Mouse (Mus musculus) olfactory bulb, adult 2 months (tissue): ENCODE measurements around the gene Il20rb. TPM values are rescaled to one million over a fixed set of nuclear protein-coding genes. Genes with fewer than 3 reads are reported as not detected.

Experiments
- H3K27ac ChIP-seq: fragments of 200-500 bp; 2 replicates; pipeline ENCODE4 v1.5.1; 2012; ENCODE audit warnings: low read depth, low read length; ENCODE audit not compliant: insufficient read depth
- H3K4me1 ChIP-seq: fragments of 200-500 bp; 2 replicates; pipeline ENCODE4 v1.6.1; 2012; ENCODE audit warnings: low read length; ENCODE audit not compliant: control insufficient read depth, insufficient read depth
- H3K4me3 ChIP-seq: fragments of 200-500 bp; 2 replicates; pipeline ENCODE4 v1.5.1; 2012; ENCODE audit warnings: mild to moderate bottlenecking, low read depth, low read length, moderate library complexity; ENCODE audit not compliant: insufficient read depth
- CTCF ChIP-seq: fragments of 200-500 bp; IDR thresholded peaks from 2 replicates; pipeline ENCODE4 v1.5.1; 2012; ENCODE audit warnings: low read depth, mild to moderate bottlenecking, low read length, moderate library complexity; ENCODE audit not compliant: insufficient read depth
- POLR2A ChIP-seq: fragments of 200-500 bp; IDR thresholded peaks from 2 replicates; pipeline ENCODE4 v1.6.1; 2012; ENCODE audit warnings: mild to moderate bottlenecking, low read depth, low read length, moderate library complexity; ENCODE audit not compliant: insufficient read depth
- WGBS: fragments of 180-500 bp; shearing (Covaris S2); methylation state at CpG from one replicate; pipeline ENCODE4 v1.1.7; 2018; 5-methylcytosine and 5-hydroxymethylcytosine counted together
- polyA plus RNA-seq: library from polyadenylated mRNA; stranded (reverse); fragments of >200 nt; gene quantifications from 2 replicates; pipeline ENCODE4 v1.2.4, GENCODE M21; 2012; ENCODE audit warnings: low replicate concordance; ENCODE audit not compliant: missing spikeins, insufficient read depth, insufficient read length

Gene Il20rb
- polyA plus RNA-seq, 1 experiment: not detected

DNA sequence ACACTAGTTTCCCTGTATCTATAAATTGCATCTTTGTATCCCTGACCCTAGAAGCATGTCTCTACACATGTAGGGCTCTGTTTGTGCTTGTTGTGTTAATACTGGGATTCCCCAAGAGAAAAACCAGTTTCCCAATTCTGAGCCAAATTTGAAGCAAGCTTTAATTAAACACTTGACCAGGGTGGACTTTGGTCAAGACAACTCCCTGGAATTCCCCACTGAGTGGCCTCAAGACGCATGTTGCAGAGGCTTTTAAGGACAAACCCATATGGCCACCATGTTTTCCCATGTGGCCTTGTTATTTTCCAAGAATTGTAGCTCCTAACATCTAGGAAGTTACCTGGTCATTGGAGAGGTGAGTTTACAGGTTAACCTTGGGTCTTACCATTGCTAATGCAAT lies 12.5 kb downstream of the Il20rb start:
- Histone ChIP-seq H3K27ac (no peak overlapping the region), H3K4me1 (peaks cover 4% of the 10 kb centered on the region; the same call in 1 of the 2 replicates), H3K4me3 (no peak overlapping the region)
- 98% methylated on average over 1 of the region's 1 CpGs for WGBS
- no peak for TF ChIP-seq CTCF

GRCm38 (mm10) chr9:100473361-100473760 lies 13.2 kb downstream of the Il20rb start:
- peaks cover 4% of the 10 kb centered on the region; the same call in 1 of the 2 replicates for H3K4me1 ChIP-seq
- no peak overlapping the region for H3K4me3 ChIP-seq
- no peak overlapping the region for H3K27ac ChIP-seq
- no peak for TF ChIP-seq CTCF
- no peak for TF ChIP-seq POLR2A
- WGBS: 87% methylated on average over 6 of the region's 6 CpGs

DNA sequence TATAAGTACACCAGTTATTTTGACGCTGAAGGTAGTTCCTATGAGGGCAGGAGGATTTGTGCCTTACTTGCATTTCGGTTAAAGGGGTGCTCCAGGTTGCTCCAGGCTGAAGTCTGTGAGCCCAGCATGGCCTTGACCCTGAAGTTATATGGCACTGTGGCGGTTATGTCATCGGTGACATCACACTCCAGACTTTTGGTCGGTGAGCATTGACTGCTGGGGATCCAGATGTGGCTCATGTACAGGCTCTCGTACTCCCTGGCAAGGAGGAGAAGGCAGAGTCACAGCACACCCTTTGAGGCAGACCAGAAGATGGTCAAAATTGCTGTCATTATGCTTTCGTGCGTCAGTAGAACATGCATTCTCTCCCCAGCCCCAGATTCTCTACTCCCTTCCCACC lies 13.7 kb downstream of the Il20rb start:
- TF ChIP-seq POLR2A (no peak), CTCF (no peak)
- no peak overlapping the region for H3K27ac ChIP-seq
- H3K4me1 ChIP-seq: peaks cover 4% of the 10 kb centered on the region; the same call in 1 of the 2 replicates
- H3K4me3 ChIP-seq: no peak overlapping the region
- 96% methylated on average over 8 of the region's 8 CpGs for WGBS

- WGBS: 76% methylated on average over 4 of the region's 4 CpGs
- H3K4me3 ChIP-seq: no peak overlapping the region
- H3K27ac ChIP-seq: no peak overlapping the region
- TF ChIP-seq CTCF (no peak), POLR2A (no peak)
- H3K4me1 ChIP-seq: peaks cover 15% of the 10 kb centered on the region
Measured at GRCm38 (mm10) chr9:100471605-100471953, 15.0 kb downstream of the Il20rb start.

- H3K27ac ChIP-seq: no peak overlapping the region
- no peak for TF ChIP-seq CTCF
- TF ChIP-seq POLR2A: no peak
- H3K4me3 ChIP-seq: no peak overlapping the region
- H3K4me1 ChIP-seq: peaks cover 15% of the 10 kb centered on the region
- WGBS: 63% methylated on average over 8 of the region's 8 CpGs
Measured at GRCm38 (mm10) chr9:100470936-100471604, 15.5 kb downstream of the Il20rb start.

GRCm38 (mm10) chr9:100470228-100470627 lies 16.4 kb downstream of the Il20rb start:
- WGBS: 91% methylated on average over 1 of the region's 1 CpGs
- H3K27ac ChIP-seq: no peak overlapping the region
- no peak overlapping the region for H3K4me3 ChIP-seq
- no peak for TF ChIP-seq POLR2A
- no peak for TF ChIP-seq CTCF
- H3K4me1 ChIP-seq: peaks cover 15% of the 10 kb centered on the region

DNA sequence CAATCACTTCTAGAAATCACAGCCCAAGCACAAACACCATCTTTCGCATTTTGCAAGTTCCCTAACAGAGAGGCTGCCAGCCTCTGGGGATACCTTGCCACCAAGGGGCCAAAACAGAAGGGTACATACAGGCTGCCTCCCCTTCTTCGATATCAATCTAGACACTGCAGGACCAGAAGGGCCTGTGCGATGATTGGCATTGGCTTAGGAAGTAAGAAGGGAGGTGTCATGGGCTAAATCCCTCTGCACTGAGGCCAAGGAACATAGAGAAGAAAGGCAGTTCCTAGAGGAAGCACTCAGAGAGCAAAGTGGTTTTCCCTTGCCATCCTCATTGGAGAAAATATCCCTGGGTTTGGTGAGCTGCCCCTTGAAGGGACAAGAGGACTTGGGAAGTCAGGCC lies 16.9 kb downstream of the Il20rb start:
- no peak overlapping the region for H3K4me3 ChIP-seq
- peaks cover 15% of the 10 kb centered on the region for H3K4me1 ChIP-seq
- H3K27ac ChIP-seq: no peak overlapping the region
- TF ChIP-seq CTCF: no peak
- no peak for TF ChIP-seq POLR2A
- WGBS: 91% methylated on average over 3 of the region's 3 CpGs

GRCm38 (mm10) chr9:100468151-100468550 lies 18.4 kb downstream of the Il20rb start:
- TF ChIP-seq CTCF: no peak
- H3K27ac ChIP-seq: no peak overlapping the region
- peaks cover 15% of the 10 kb centered on the region for H3K4me1 ChIP-seq
- 92% methylated on average over 8 of the region's 8 CpGs for WGBS
- no peak overlapping the region for H3K4me3 ChIP-seq

DNA sequence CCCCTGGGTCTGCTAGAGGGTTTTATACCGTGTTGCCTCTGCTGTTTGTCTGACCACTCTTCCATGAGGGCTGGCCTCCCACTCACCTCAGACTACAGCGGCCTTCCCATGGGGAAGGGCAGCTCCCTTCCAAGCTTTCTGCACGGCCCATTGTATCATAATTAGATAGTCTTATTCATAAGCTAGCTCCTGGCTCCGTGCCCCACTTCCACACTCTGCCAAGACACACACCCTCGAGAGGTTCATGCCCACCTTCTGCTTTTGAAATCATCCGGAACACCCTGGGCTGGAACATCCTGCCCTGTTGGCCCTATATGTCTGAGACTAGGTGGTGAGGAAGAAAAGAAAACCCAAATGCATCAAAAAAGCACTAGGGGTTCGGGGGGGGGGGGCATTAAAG lies 18.9 kb downstream of the Il20rb start:
- no peak overlapping the region for H3K4me3 ChIP-seq
- peaks cover 15% of the 10 kb centered on the region for H3K4me1 ChIP-seq
- no peak overlapping the region for H3K27ac ChIP-seq
- TF ChIP-seq POLR2A (no peak), CTCF (no peak)
- 46% methylated on average over 7 of the region's 7 CpGs for WGBS

DNA sequence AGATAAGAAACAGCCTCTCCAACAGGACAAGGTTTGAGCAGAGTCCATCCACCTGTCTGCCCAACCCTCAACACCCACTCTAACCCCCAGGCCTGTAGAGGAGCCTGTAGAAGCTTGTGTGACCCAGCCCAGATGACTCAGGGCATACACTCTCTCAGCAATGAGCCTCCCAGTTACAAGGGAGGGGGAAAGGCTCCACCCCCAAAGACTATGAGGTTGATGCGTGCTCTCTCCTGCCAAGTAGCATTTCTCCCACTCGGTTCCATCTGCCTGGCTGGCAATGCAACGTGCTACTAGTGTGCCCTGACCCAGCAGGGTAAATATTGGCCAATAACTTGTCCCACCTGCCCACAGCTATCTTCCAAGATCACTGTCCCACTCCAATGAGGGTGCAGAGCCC lies 19.8 kb downstream of the Il20rb start:
- WGBS: 33% methylated on average over 3 of the region's 3 CpGs
- TF ChIP-seq CTCF (no peak), POLR2A (no peak)
- peaks cover 15% of the 10 kb centered on the region for H3K4me1 ChIP-seq
- H3K4me3 ChIP-seq: no peak overlapping the region
- no peak overlapping the region for H3K27ac ChIP-seq
